Mouse (Mus musculus) midbrain, embryonic 14.5 days (tissue): Measurements from ENCODE around the gene Ormdl3. TPM values are rescaled to one million over a fixed set of nuclear protein-coding genes. Genes with fewer than 3 reads are reported as not detected.

ENCODE experiments used
- ATAC-seq: fragments of 200-750 bp; cut with Nextera tagmentation; 2 replicates; pipeline ENCODE4 v1.8.0; 2017; ENCODE audit warnings: moderate number of reproducible peaks, moderate library complexity; ENCODE audit not compliant: low FRiP score, low TSS enrichment
- DNase-seq: peaks from one replicate; pipeline ENCODE4 v3.0.0-alpha.2; 2015
- H3K27ac ChIP-seq: fragments of 300-500 bp; sonication (generic); replicated peaks from 2 replicates; pipeline ENCODE4 v1.5.1; 2014; ENCODE audit warnings: mild to moderate bottlenecking, low read depth, low read length, moderate library complexity
- H3K27me3 ChIP-seq: fragments of 300-500 bp; sonication (generic); 2 replicates; pipeline ENCODE4 v1.6.1; 2014; ENCODE audit warnings: low read length, control low read depth, mixed read lengths; ENCODE audit not compliant: control insufficient read depth, insufficient read depth
- H3K36me3 ChIP-seq: fragments of 300-500 bp; sonication (generic); 2 replicates; pipeline ENCODE4 v1.6.1; 2014; ENCODE audit warnings: low read length, control low read depth; ENCODE audit not compliant: control insufficient read depth, insufficient read depth
- H3K4me1 ChIP-seq: fragments of 300-500 bp; sonication (generic); 2 replicates; pipeline ENCODE4 v1.6.1; 2014; ENCODE audit warnings: mild to moderate bottlenecking, antibody characterized with exemption, low read length, control low read depth; ENCODE audit not compliant: control insufficient read depth, insufficient read depth
- H3K4me2 ChIP-seq: fragments of 300-500 bp; sonication (generic); 2 replicates; pipeline ENCODE4 v1.6.1; 2014; ENCODE audit warnings: mild to moderate bottlenecking, low read length, moderate library complexity
- H3K4me3 ChIP-seq: fragments of 300-500 bp; sonication (generic); replicated peaks from 2 replicates; pipeline ENCODE4 v1.5.1; 2014; ENCODE audit warnings: low read depth, low read length
- H3K9ac ChIP-seq: fragments of 300-500 bp; sonication (generic); replicated peaks from 2 replicates; pipeline ENCODE4 v1.6.1; 2014; ENCODE audit warnings: mild to moderate bottlenecking, low read length, moderate library complexity
- H3K9me3 ChIP-seq: fragments of 300-500 bp; sonication (generic); 2 replicates; pipeline ENCODE4 v1.6.1; 2016; ENCODE audit warnings: low read length, control low read depth, mixed read lengths; ENCODE audit not compliant: control insufficient read depth
- WGBS: fragments of 180-500 bp; shearing (Covaris S2); extraction: QIAGEN DNeasy Blood & Tissue Kit; methylation state at CpG from one replicate; pipeline ENCODE4 v1.1.7; 2014; 5-methylcytosine and 5-hydroxymethylcytosine counted together
- polyA plus RNA-seq: library from polyadenylated mRNA; unstranded; fragments of >200 nt; fragmentation: Nextera tagmentation; extraction: Ambion mirVana; gene quantifications from 2 replicates; pipeline ENCODE4 v1.2.1, GENCODE M21; 2014

Gene Ormdl3
- polyA plus RNA-seq, 1 experiment from 2014 or later = 17.1 TPM

GRCm38 (mm10) chr11:98569461-98569860 is 17.7 kb downstream of the Ormdl3 start:
- Histone ChIP-seq H3K4me3 (no peak overlapping the region), H3K9me3 (no peaks in the 10 kb centered on the region), H3K9ac (no peak overlapping the region), H3K27me3 (no peaks in the 10 kb centered on the region), H3K27ac (no peak overlapping the region), H3K4me2 (no peak overlapping the region), H3K4me1 (no peaks in the 10 kb centered on the region), H3K36me3 (no peaks in the 10 kb centered on the region)
- ATAC-seq (no peak), DNase-seq (no peak)
- WGBS = 81% methylated on average over 6 of the region's 6 CpGs

DNA sequence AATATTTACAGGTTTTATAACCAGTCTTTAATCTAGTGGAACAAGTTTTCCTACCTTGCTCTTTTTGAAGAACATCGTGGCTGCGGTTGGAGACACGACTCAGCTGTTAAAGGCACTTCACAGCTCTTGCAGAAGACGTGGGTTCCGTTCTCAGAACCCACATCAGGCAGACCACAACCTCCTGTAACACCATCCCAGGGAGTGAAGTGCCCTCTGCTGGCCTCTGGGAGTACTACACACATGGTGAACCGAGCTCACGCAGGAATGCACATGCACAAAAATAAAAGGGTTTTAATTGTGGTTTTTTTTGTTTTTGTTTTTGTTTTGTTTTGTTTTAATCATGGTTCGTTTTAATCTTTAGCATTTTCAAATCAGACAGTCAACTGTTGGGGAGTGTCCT is 18.8 kb downstream of the Ormdl3 start:
- H3K27me3 ChIP-seq = no peaks in the 10 kb centered on the region
- H3K27ac ChIP-seq = no peak overlapping the region
- no peaks in the 10 kb centered on the region for H3K36me3 ChIP-seq
- H3K4me3 ChIP-seq = no peak overlapping the region
- no peaks in the 10 kb centered on the region for H3K4me1 ChIP-seq
- no peak overlapping the region for H3K9ac ChIP-seq
- 89% methylated on average over 8 of the region's 8 CpGs for WGBS
- no peak overlapping the region for H3K4me2 ChIP-seq
- DNase-seq (no peak), ATAC-seq (no peak)
- H3K9me3 ChIP-seq = no peaks in the 10 kb centered on the region

GRCm38 (mm10) chr11:98563921-98564414 is 23.2 kb downstream of the Ormdl3 start:
- no peaks in the 10 kb centered on the region for H3K4me1 ChIP-seq

GRCm38 (mm10) chr11:98563025-98563424 is 24.1 kb downstream of the Ormdl3 start:
- H3K4me2 ChIP-seq = no peak overlapping the region
- ATAC-seq (no peak), DNase-seq (no peak)
- no peaks in the 10 kb centered on the region for H3K36me3 ChIP-seq
- no peak overlapping the region for H3K4me3 ChIP-seq
- no peak overlapping the region for H3K27ac ChIP-seq
- no peak overlapping the region for H3K9ac ChIP-seq
- WGBS = 88% methylated on average over 3 of the region's 3 CpGs
- no peaks in the 10 kb centered on the region for H3K4me1 ChIP-seq
- H3K9me3 ChIP-seq = no peaks in the 10 kb centered on the region
- no peaks in the 10 kb centered on the region for H3K27me3 ChIP-seq

More at GRCm38 (mm10) chr11:98563921-98564414, 23.2 kb downstream of the Ormdl3 start:
- H3K36me3 ChIP-seq = no peaks in the 10 kb centered on the region
- no peak overlapping the region for H3K27ac ChIP-seq
- no peak overlapping the region for H3K9ac ChIP-seq
- H3K4me2 ChIP-seq = no peak overlapping the region
- 75% methylated on average over 13 of the region's 13 CpGs for WGBS
- H3K27me3 ChIP-seq = no peaks in the 10 kb centered on the region
- H3K9me3 ChIP-seq = no peaks in the 10 kb centered on the region
- no peak overlapping the region for H3K4me3 ChIP-seq
- DNase-seq (no peak), ATAC-seq (no peak)

DNA sequence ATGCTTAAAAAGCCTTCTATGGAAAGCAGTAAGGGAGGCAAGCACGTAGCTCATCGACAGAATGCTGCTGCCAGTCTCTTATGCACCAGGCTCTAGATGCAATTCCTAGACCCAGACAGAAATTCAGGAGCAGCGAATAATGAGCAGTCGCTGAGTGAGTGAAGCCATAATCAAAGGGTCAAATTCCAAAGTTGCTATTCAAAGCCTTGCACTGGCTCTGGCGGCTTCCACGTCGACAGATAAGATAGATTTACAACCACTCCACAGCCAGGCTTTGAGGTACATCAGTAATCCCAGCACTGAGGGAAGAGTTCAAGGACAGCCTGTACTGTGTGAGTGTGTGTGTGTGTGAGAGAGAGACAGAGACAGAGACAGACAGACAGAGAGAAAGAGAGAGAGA is 26.2 kb downstream of the Ormdl3 start:
- ATAC-seq (no peak), DNase-seq (no peak)
- Histone ChIP-seq H3K9ac (no peak overlapping the region), H3K4me3 (no peak overlapping the region), H3K4me2 (no peak overlapping the region), H3K4me1 (no peaks in the 10 kb centered on the region), H3K27ac (no peak overlapping the region), H3K36me3 (no peaks in the 10 kb centered on the region), H3K9me3 (no peaks in the 10 kb centered on the region), H3K27me3 (no peaks in the 10 kb centered on the region)
- 48% methylated on average over 7 of the region's 7 CpGs for WGBS

- 63% methylated on average over 12 of the region's 12 CpGs for WGBS
- Histone ChIP-seq H3K36me3 (no peaks in the 10 kb centered on the region), H3K4me1 (no peaks in the 10 kb centered on the region), H3K4me2 (no peak overlapping the region), H3K4me3 (no peak overlapping the region), H3K27me3 (peaks cover 3% of the 10 kb centered on the region; the same call in 1 of the 2 replicates), H3K9me3 (no peaks in the 10 kb centered on the region), H3K27ac (no peak overlapping the region), H3K9ac (no peak overlapping the region)
- no peak for ATAC-seq
- DNase-seq = peak; percentile 19
Measured at GRCm38 (mm10) chr11:98555124-98555700, 32.0 kb downstream of the Ormdl3 start.

DNA sequence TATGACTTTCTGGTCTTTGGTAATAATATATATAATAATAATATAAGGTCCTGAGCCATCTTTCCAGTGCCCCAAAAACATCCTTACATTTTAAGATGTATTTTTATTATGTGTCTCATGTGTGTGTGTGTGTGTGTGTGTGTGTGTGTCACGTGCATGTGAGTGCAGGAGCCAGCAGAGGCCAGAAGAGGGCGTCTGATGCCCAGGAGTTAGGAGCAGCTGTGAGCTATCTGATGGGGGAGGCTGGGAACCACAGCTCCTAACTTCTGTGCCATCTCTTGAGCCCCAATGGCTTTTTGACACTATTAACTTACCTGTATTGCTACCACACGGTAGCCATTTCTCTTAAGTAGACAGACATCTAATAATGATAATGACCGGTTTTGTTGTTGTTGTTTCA is 33.2 kb downstream of the Ormdl3 start:
- 94% methylated on average over 4 of the region's 4 CpGs for WGBS
- DNase-seq = no peak
- H3K4me1 ChIP-seq = no peaks in the 10 kb centered on the region
- peaks cover 15% of the 10 kb centered on the region for H3K27me3 ChIP-seq
- no peaks in the 10 kb centered on the region for H3K9me3 ChIP-seq
- no peak overlapping the region for H3K4me3 ChIP-seq
- no peak overlapping the region for H3K9ac ChIP-seq
- ATAC-seq = no peak
- H3K4me2 ChIP-seq = no peak overlapping the region
- H3K27ac ChIP-seq = no peak overlapping the region
- H3K36me3 ChIP-seq = no peaks in the 10 kb centered on the region

- no peaks in the 10 kb centered on the region for H3K9me3 ChIP-seq
- H3K4me1 ChIP-seq = no peaks in the 10 kb centered on the region
- peak; percentile 97 for DNase-seq
- WGBS = under 1% methylated on average over 51 of the region's 51 CpGs
- peak; percentile 98 for ATAC-seq
- H3K4me3 ChIP-seq = peak within 1 kb of the TSS; percentile 72
- peak within 1 kb of the TSS; percentile 71 for H3K9ac ChIP-seq
- H3K27ac ChIP-seq = peak within 1 kb of the TSS; percentile 86
- no peaks in the 10 kb centered on the region for H3K36me3 ChIP-seq
- H3K4me2 ChIP-seq = peak within 1 kb of the TSS; percentile 74
- H3K27me3 ChIP-seq = peaks cover 42% of the 10 kb centered on the region
Measured at GRCm38 (mm10) chr11:98550975-98551828, 36.0 kb downstream of the Ormdl3 start, which contains the start of gene Zpbp2. Zpbp2 (plus strand) TSS chr11:98551097.
